Mouse (Mus musculus): ENCODE measurements around the gene Pip5kl1. TPM values are rescaled to one million over a fixed set of nuclear protein-coding genes. Genes with fewer than 3 reads are reported as not detected.

Pip5kl1 gene
- polyA plus RNA-seq, 1 experiment from 2014 or later, result not detected

DNA sequence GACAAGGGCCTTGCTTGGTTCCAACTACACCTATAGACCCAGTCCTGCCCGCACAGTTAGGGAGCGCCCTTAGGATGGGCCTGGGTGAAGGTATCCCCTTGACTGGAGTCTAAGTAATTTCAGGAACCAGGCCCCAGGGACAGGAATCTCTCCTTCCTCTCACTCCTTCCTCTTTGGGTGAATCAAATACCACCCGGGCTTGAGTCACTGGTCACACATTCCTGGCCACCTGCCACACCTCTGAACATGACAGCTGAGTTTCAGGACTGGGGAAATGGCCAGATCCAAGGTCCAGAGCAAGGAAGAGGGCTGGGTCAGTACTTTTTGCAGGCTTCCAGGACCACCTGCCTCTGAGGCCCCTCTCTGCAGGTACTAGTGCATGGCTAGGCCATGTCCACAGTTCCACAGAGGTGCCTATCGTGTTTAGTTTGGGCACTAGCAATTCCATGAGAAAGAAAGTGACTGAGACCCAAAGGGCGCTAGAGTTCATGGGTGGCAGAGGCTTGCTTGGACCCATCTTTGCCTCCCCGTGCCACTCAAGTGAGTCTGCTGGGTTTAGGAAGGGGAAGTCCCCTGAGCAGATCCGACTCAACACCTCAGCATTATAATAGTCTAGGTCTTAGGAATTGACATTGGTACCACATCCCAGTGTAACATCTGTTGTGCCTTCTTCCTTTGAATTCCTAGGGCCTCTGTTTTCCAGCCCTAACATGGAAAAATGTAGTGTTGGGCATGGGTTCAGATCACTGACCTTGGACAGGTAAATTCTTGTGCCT lies 26.4 kb upstream of the Pip5kl1 start:
- H3K9ac ChIP-seq, result no peak overlapping the region
- no peaks in the 10 kb centered on the region for H3K36me3 ChIP-seq
- no peak overlapping the region for H3K4me2 ChIP-seq
- 82% methylated on average over 7 of the region's 7 CpGs for WGBS
- H3K4me1 ChIP-seq (replicated peaks), result peaks cover 38% of the 10 kb centered on the region
- H3K27ac ChIP-seq, result no peak overlapping the region
- H3K27me3 ChIP-seq, result no peaks in the 10 kb centered on the region
- no peak overlapping the region for H3K4me3 ChIP-seq
- ATAC-seq (replicated peaks; ENCODE audit: insufficient number of reproducible peaks, insufficient read depth, low FRiP score, low read depth), result no peak
- no peaks in the 10 kb centered on the region for H3K9me3 ChIP-seq (replicated peaks)

GRCm38 (mm10) chr2:32549171-32549570 lies 25.4 kb upstream of the Pip5kl1 start:
- Histone ChIP-seq H3K4me3 (no peak overlapping the region), H3K27ac (no peak overlapping the region), H3K9me3 (replicated peaks) (no peaks in the 10 kb centered on the region), H3K36me3 (no peaks in the 10 kb centered on the region), H3K4me2 (no peak overlapping the region), H3K4me1 (replicated peaks) (peaks cover 38% of the 10 kb centered on the region), H3K9ac (no peak overlapping the region), H3K27me3 (no peaks in the 10 kb centered on the region)
- WGBS, result 74% methylated on average over 9 of the region's 9 CpGs
- no peak for ATAC-seq (replicated peaks; ENCODE audit: insufficient number of reproducible peaks, insufficient read depth, low FRiP score, low read depth)

GRCm38 (mm10) chr2:32549764-32550163 lies 24.8 kb upstream of the Pip5kl1 start:
- 39% methylated on average over 6 of the region's 6 CpGs for WGBS
- no peaks in the 10 kb centered on the region for H3K36me3 ChIP-seq
- no peaks in the 10 kb centered on the region for H3K9me3 ChIP-seq (replicated peaks)
- H3K27ac ChIP-seq, result no peak overlapping the region
- H3K4me3 ChIP-seq, result no peak overlapping the region
- H3K9ac ChIP-seq, result no peak overlapping the region
- H3K27me3 ChIP-seq, result no peaks in the 10 kb centered on the region
- H3K4me2 ChIP-seq, result no peak overlapping the region
- ATAC-seq (replicated peaks; ENCODE audit: insufficient number of reproducible peaks, insufficient read depth, low FRiP score, low read depth), result peak; percentile 61; the same call in 1 of the 2 replicates
- H3K4me1 ChIP-seq (replicated peaks), result peaks cover 38% of the 10 kb centered on the region

GRCm38 (mm10) chr2:32551236-32551635 lies 23.4 kb upstream of the Pip5kl1 start:
- peaks cover 48% of the 10 kb centered on the region for H3K4me1 ChIP-seq (replicated peaks)
- 78% methylated on average over 5 of the region's 5 CpGs for WGBS
- H3K9ac ChIP-seq, result no peak overlapping the region
- H3K4me2 ChIP-seq, result no peak overlapping the region
- no peak overlapping the region for H3K4me3 ChIP-seq
- H3K9me3 ChIP-seq (replicated peaks), result no peaks in the 10 kb centered on the region
- H3K27ac ChIP-seq, result no peak overlapping the region
- no peak for ATAC-seq (replicated peaks; ENCODE audit: insufficient number of reproducible peaks, insufficient read depth, low FRiP score, low read depth)
- H3K27me3 ChIP-seq, result no peaks in the 10 kb centered on the region
- H3K36me3 ChIP-seq, result no peaks in the 10 kb centered on the region

DNA sequence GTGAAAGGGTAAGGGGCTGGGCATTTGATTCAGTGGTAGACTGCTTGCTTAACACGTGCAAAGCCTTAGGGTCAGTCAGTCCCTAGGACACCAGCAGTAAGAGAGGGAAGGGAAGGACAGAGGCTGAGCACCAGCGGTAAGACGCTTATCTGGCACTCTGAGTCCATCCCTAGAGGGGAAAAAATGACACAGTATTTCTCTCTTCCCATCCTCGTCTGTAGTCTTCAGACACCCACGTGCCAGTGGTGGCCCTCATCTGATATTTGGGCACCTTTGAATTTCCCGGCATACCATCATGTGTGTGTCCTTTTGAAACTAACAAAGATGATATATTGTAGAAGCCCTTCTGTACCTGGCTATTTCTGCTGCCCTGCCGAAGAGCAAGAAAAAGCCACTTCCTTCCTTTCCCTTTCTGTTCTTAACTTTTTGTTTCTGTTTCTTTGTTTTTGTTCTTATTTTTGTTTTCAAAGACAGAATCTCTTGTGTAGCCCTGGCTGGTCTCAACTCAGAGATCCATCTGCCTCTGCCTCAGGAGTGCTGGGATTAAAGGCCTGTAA lies 20.9 kb upstream of the Pip5kl1 start:
- no peak overlapping the region for H3K4me2 ChIP-seq
- ATAC-seq (replicated peaks; ENCODE audit: insufficient number of reproducible peaks, insufficient read depth, low FRiP score, low read depth), result no peak
- WGBS, result 58% methylated on average over 7 of the region's 7 CpGs
- H3K4me1 ChIP-seq (replicated peaks), result peaks cover 31% of the 10 kb centered on the region
- no peaks in the 10 kb centered on the region for H3K36me3 ChIP-seq
- H3K4me3 ChIP-seq, result no peak overlapping the region
- no peaks in the 10 kb centered on the region for H3K9me3 ChIP-seq (replicated peaks)
- H3K27me3 ChIP-seq, result no peaks in the 10 kb centered on the region
- no peak overlapping the region for H3K27ac ChIP-seq
- no peak overlapping the region for H3K9ac ChIP-seq

- Histone ChIP-seq H3K4me3 (no peak overlapping the region), H3K36me3 (0 out of 2 replicates have a peak, but pooled peaks cover 6% of the 10 kb centered on the region), H3K9ac (no peak overlapping the region), H3K9me3 (replicated peaks) (no peaks in the 10 kb centered on the region), H3K27ac (0 out of 2 replicates have a peak overlapping the region, but pooled peaks have one; percentile 3), H3K4me2 (no peak overlapping the region), H3K27me3 (no peaks in the 10 kb centered on the region), H3K4me1 (replicated peaks) (peaks cover 15% of the 10 kb centered on the region)
- 38% methylated on average over 4 of the region's 4 CpGs for WGBS
- no peak for ATAC-seq (replicated peaks; ENCODE audit: insufficient number of reproducible peaks, insufficient read depth, low FRiP score, low read depth)
Observed at GRCm38 (mm10) chr2:32555484-32555883, 19.1 kb upstream of the Pip5kl1 start.

GRCm38 (mm10) chr2:32556019-32556418 lies 18.6 kb upstream of the Pip5kl1 start:
- Histone ChIP-seq H3K4me3 (no peak overlapping the region), H3K9ac (no peak overlapping the region), H3K4me1 (replicated peaks) (peaks cover 11% of the 10 kb centered on the region), H3K4me2 (no peak overlapping the region), H3K27me3 (no peaks in the 10 kb centered on the region), H3K9me3 (replicated peaks) (no peaks in the 10 kb centered on the region), H3K36me3 (0 out of 2 replicates have a peak, but pooled peaks cover 6% of the 10 kb centered on the region), H3K27ac (no peak overlapping the region)
- no peak for ATAC-seq (replicated peaks; ENCODE audit: insufficient number of reproducible peaks, insufficient read depth, low FRiP score, low read depth)
- WGBS, result 74% methylated on average over 7 of the region's 7 CpGs

- no peak overlapping the region for H3K9ac ChIP-seq
- H3K27ac ChIP-seq, result no peak overlapping the region
- no peak; the same call in 1 of the 2 replicates for ATAC-seq (replicated peaks; ENCODE audit: insufficient number of reproducible peaks, insufficient read depth, low FRiP score, low read depth)
- H3K36me3 ChIP-seq, result peaks cover 18% of the 10 kb centered on the region; the same call in 1 of the 2 replicates
- peaks cover 11% of the 10 kb centered on the region for H3K4me1 ChIP-seq (replicated peaks)
- no peaks in the 10 kb centered on the region for H3K9me3 ChIP-seq (replicated peaks)
- H3K4me3 ChIP-seq, result no peak overlapping the region
- no peaks in the 10 kb centered on the region for H3K27me3 ChIP-seq
- WGBS, result 51% methylated on average over 5 of the region's 5 CpGs
- H3K4me2 ChIP-seq, result no peak overlapping the region
Observed at GRCm38 (mm10) chr2:32559570-32559969, 15.0 kb upstream of the Pip5kl1 start.

DNA sequence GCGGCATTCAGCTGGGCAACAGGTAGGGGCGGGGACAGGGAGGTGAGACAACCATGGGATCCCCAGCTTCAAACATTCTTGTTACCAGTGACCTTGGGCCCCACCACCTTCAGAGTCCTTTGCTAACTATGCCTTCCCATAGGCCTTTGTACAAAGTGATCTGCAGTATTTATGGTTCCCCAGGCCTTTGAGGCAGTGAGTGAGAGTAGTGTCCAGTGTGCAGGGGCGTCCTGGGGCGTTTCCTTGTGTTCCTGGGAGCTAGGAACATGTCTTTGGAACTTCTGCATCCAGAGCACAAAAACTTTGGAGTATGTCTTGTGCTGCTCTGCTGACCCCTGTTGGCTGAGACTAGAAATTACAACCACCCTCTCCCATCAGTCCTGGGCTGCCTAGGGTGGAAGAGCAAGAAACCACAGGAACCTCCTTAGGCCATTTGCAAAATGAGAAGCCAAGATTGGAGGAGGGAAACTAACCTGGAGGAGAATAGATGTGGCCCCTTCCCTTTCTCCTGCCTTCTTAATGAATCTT lies 8.0 kb upstream of the Pip5kl1 start:
- ATAC-seq (replicated peaks; ENCODE audit: insufficient number of reproducible peaks, insufficient read depth, low FRiP score, low read depth), result no peak
- H3K36me3 ChIP-seq, result peaks cover 29% of the 10 kb centered on the region; the same call in 1 of the 2 replicates
- no peak overlapping the region for H3K4me2 ChIP-seq
- H3K27me3 ChIP-seq, result no peaks in the 10 kb centered on the region
- peaks cover 24% of the 10 kb centered on the region for H3K4me1 ChIP-seq (replicated peaks)
- WGBS, result 30% methylated on average over 4 of the region's 4 CpGs
- no peak overlapping the region for H3K9ac ChIP-seq
- no peak overlapping the region for H3K4me3 ChIP-seq
- no peak overlapping the region for H3K27ac ChIP-seq
- H3K9me3 ChIP-seq (replicated peaks), result no peaks in the 10 kb centered on the region

DNA sequence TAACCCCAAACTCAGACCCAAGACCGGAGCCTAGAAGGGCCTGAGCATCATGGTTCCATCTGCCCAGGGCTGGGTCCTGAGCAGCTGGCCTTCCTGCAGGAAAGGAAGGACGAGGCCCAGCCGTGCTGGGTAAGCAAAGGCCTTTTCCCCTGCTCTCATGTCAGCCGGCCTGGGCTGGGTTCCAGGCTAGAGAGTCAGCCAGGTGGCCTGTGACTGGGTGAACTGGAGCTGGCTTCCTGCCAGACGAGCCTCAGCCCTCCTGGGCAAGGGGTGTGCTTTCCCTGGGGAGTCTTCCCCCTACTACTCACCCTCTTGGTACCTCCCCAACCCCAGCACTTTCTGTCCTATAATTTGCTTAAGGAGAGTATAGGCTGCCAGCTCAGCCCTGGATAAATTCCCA lies 6.4 kb upstream of the Pip5kl1 start:
- 66% methylated on average over 5 of the region's 5 CpGs for WGBS
- Histone ChIP-seq H3K36me3 (peaks cover 31% of the 10 kb centered on the region; the same call in 1 of the 2 replicates), H3K4me2 (no peak overlapping the region), H3K27me3 (no peaks in the 10 kb centered on the region), H3K4me3 (no peak overlapping the region), H3K9me3 (replicated peaks) (no peaks in the 10 kb centered on the region), H3K4me1 (replicated peaks) (peaks cover 31% of the 10 kb centered on the region), H3K27ac (no peak overlapping the region), H3K9ac (peak overlapping the region; percentile 18; the same call in 1 of the 2 replicates)
- ATAC-seq (replicated peaks; ENCODE audit: insufficient number of reproducible peaks, insufficient read depth, low FRiP score, low read depth), result no peak

DNA sequence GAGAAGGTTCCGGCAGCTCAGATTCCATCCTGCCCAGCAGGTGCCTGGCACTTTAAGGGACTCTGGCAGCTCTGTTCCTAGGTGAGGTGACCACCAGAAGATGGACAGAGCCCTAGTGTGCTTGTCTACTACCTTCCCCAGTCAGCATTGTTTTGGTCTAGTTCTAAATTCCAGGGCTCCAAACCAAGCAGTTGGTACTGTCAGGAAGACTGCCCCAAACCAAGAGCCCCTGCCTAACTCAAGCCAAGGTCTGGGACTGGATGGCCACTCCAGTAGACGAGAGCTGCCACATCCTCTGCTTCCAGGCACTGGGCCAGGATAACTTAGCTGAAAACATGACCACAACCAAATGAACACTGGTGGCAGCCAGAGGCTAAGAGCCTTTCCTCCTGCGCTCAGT lies 5.7 kb upstream of the Pip5kl1 start:
- H3K4me2 ChIP-seq, result no peak overlapping the region
- peaks cover 31% of the 10 kb centered on the region for H3K4me1 ChIP-seq (replicated peaks)
- H3K4me3 ChIP-seq, result no peak overlapping the region
- peaks cover 27% of the 10 kb centered on the region; the same call in 1 of the 2 replicates for H3K36me3 ChIP-seq
- H3K9me3 ChIP-seq (replicated peaks), result no peaks in the 10 kb centered on the region
- ATAC-seq (replicated peaks; ENCODE audit: insufficient number of reproducible peaks, insufficient read depth, low FRiP score, low read depth), result no peak
- H3K27ac ChIP-seq, result peak overlapping the region; percentile 15; the same call in 1 of the 2 replicates
- 72% methylated on average over 3 of the region's 3 CpGs for WGBS
- no peaks in the 10 kb centered on the region for H3K27me3 ChIP-seq
- no peak overlapping the region for H3K9ac ChIP-seq

Data from heart, embryonic 15.5 days (tissue).